Mouse (Mus musculus) ZHBTc4 (cell line): ENCODE measurements around the gene Ezh1.

Experiments
- DNase-seq: peaks from one replicate; pipeline ENCODE4 v3.0.0-alpha.2; 2011; ENCODE audit warnings: low read depth, low spot score

Gene Ezh1

DNA sequence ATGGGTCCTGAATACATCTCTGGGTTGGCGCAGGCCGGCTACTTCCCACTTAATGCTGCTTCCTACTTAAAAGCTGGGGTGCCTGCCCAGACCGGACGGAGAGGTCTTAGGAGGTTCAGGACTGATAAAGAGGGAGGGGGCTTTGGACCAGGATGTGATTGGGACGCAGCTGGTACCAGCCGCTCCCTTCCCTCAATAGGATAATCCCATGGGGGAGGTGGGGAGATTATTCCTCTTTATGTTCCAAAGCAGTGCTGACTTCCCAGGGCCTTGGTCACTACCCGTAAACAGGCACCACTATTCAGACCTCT is 20.4 kb upstream of the Ezh1 start:
- no peak for DNase-seq

DNA sequence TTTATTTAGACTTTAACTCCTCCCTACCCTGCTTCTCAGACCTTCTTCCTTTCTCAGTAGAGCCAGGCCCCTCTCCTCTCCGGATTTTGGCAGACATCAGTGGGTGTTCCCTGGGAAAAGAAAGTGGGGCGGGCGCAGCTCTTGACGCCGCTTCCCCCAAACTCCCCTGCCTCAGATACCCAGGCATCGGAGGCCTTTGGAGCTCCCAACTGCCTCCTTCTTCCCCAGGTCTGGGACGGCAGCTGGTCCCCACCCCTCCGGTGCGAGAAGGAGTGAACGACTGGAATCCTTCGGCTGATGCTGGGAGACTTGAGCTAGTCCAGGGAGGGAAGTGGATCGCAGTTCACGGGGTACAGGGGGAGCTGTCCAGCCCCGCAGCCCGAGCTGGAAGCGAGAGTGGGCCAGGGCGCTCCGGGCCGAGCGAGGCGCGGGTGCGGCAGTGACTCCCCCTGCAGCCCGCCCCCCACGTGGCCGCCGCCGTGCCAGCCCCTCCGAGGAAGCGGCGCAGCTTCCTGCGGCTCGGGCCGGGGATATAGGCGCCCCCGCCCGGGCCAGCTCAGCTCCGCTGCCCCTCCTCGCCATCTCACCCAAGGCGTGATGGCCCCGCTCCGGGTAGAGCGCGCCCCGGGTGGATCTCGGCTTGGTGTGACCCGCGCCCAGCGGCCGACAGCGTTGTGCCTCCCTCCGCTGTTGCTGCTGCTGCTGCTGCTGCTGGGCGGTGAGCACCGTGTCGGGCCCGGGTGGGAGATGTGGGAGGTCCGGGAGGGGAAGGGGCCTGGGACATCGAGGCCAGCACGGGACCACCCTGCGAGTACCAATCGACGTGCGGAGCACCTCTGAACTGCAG is 19.8 kb upstream of the Ezh1 start, which contains the start of gene Ramp2:
Ramp2 (plus strand) TSS at position 174 of the 847 bp plus-strand sequence.
- DNase-seq, result peak; percentile 52

DNA sequence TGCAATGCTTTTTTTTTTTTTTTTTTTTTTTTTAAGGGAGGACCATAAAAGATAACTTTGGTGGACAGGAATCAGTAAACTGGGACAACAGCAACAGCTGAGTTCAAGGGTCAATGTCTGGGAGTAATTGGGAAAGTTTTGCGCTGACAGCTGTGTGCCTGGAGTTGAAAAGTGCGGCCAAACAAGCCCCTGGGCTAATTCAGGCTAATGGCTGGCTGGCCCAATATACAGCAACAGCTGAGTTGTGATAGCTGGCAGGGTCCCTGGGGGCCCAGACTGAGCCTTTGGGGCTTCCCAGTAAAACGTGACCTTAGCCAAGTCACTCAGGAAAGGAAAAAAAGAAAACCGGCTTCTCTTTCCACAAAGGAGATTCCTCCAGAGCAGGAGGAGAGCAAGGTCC is 18.8 kb upstream of the Ezh1 start:
- DNase-seq, result no peak

DNA sequence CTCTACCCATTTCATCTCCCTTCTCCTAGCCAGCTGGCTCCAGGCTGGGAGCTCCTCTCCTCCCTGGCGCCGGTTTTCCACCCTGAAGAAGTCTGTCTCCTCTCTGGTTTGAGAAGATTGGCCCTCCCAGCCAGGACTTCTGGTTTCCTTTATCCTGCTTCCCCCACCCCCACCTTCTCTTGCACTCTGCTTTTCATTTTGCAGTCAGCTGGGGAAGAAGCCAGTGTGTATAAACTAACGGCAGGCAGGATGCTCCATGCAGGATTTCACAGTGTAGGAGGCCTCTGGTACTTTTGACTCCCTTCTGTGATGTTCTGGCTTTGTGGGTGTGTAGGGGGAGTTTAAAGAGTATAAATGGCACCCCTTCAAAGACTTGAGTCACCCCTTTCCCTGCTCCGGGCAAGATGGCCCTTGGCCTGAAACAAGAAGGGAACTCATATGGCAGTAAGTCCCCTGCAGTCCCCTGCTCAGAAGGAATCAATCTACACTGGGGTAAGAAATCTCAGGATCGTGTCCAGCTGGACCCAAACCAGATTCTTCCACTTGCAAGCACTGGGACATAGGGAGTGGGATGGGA is 11.9 kb upstream of the Ezh1 start:
- DNase-seq, result no peak

DNA sequence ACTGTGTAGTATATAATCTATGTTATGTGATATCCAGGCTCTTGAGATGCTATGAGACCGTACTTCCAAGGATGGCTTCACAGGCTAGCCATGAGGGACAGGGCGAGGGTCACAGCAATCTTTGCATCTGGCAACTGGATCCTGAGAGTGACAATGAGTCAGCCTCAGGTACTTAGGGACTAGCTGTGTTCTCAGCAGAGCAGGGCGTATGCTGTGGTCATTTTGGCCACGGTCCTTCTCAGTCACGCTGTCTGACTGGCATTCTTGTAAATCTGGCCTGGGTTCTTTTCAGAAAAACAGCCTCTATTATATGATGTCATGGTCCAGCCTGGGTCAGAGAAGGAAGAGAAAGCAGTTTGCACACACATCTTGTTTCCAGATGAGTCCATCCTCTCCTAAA is 10.5 kb upstream of the Ezh1 start:
- no peak for DNase-seq

DNA sequence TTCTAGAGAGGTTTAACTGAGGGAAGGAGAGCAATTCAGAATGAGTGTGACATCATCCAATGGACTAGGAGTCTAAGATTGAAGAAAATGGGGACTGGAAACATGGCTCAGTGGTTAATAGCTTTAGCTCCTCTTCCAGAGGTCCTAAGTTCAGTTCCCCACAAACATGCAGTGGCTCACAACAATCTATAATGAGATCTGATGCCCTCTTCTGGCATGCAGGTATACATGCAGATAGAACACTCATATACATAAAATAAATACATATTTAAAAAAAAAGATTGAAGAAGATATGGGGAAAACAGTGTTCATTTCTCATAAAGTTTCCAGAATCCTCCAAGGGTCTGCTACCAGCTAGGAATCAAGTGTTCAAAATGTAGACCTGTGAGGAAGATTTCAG is 9.2 kb upstream of the Ezh1 start:
- no peak for DNase-seq

DNA sequence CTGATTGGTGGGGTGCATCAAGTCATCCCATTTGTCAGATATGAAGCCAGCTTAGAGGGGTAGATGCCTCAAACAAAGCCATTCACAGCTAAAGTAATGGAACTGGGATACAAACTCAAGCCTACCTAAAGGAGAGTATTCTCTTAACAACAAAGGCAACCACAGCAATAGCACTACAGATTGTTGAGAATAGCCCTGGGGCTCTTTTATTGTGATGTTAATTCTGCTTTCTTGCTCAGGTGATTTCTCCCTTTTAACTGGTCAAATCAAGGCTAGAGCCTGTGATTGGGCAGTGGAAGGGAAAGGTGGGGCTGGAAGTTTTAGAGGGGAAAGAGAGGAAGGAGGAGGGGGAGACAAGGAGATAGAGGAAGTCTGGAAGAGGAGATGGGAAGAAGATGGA is 7.9 kb upstream of the Ezh1 start:
- DNase-seq, result peak; percentile 93

DNA sequence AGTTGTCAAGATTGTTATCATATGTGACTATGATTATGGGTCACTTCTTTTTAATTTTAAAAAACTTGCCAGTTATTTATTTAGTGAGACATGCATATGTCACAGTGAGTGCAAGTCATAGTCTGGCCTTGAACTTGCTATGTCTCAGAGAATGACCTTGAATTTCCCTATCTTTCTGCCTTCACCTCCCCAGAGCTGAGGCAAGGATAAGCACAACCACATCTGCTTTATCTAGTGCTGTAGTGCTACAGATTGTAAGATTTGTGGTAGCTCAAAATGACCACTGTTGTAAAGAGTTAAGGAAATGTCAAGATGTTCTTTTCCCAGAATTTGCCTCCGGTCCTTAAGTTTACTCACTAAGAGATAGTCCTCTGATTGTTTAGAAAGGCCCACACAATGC is 7.0 kb upstream of the Ezh1 start:
- DNase-seq, result no peak

DNA sequence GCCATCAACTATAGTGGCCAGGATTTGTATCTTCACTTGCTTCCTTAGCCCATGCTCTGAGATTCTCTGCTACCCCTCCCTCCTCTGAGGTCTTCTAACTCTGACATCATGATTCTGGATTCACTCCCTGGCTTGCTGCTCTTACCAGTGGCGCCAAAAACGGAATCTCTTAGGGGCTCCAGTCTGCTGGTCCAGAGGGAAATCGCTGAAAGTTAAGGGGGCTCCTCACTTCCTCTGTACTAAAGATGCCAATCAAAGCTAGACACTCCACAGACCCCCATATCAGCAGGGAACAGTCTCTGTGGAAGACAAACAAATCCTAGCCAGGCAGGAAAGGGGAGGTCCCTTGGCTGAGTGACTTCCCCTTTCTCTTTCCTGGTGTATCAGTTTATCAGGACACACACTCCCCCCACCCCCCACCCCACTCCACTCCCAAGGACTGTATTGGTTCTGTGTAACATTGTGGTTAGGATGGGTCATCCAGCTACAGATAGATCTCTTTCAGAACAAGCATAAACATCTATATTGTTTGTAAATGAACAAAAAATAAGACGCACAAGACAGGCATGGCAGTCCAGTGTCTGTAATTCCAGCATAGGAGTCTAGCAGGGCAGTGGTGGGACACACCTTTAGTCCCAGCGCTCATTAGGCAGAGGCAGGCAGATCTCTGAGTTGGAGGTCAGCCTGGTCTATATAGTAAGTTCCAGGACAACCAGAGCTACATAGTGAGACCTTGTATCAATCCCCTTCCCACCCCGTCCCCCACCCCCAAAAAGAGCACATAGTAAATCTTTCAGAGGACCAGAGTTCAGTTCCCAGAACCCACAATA is 6.0 kb upstream of the Ezh1 start:
- DNase-seq, result no peak

DNA sequence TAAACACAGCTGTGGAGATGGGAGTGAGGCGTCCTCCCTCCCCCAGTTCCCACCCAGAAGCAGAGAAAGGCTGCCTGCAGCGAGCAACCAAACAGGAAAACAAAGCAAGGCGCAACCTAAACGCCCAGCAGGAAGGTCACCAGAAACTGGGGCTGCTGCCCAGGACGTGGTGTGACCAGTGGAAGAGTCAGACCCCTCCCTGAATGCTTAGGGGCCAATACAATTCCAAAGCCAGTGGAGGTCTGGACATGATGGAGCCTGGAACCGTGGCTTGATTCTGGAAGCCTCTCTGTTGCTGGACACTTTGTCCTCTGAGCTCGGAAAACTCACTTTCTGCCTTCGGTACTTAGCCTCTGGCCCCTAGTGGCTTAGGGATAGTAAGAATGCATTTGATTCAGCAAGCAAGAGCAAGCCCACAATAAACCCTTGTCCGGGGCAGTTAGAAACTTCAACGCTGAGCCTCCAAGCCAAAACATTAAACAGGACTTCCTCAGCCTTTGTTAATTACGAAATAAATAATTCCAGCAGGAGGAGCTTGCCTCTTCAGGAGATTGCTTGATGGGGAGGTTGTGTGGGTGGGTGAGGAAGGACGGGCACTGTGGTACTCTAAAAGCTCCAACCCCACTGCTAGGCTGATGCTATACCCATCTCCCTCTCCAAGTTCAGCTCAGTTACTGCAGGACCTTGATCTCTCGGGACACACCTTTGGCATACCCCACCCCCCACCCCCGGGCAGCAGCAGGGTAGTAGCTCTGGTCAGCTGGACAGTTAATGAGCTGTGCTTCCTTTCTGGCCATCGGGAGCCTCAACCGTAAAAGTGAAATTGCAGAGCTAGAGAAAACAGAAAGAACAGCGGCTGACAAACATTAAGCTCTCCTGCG is 5.0 kb upstream of the Ezh1 start:
- DNase-seq, result no peak

DNA sequence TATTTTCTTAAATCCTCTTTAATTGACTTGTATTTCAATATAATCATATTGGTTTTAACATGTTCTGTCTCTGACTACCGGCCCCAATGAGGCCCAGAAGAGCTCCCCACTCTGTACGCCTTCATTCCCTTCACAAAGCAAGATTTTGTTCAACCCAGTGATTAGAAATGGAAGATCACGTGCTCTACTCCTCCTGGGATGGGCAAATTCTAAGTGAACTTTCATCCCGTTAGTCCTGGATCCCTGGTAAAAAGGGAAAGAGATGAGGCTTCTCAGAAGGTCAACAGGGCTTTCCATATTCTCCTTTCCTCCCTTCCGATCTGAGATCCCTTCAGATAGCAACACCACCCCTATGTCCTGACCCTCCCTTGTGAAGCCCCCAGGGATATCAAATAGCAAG is 4.3 kb upstream of the Ezh1 start:
- DNase-seq, result no peak

DNA sequence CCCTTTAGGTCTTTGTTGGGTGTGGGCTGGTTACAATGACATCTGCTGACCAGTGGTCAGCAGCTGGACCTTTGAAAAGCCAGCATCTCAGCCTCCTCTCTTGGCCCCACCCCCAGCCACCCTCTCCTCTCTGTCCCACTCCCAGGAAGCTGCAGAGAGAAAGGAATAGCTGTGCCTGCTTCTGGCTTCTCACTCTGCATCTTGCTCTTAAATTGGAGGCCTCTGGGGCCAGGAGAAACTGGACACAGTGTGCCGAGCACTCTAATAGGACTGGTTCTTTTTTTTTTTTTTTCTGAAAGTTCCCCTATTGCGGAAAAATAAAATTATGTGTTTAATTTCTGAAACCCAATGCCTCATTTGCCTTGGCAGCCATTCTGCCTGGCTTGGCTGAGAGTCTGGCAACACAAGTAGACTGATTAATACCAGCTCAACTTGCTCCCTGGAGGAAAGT is 3.8 kb upstream of the Ezh1 start:
- no peak for DNase-seq

DNA sequence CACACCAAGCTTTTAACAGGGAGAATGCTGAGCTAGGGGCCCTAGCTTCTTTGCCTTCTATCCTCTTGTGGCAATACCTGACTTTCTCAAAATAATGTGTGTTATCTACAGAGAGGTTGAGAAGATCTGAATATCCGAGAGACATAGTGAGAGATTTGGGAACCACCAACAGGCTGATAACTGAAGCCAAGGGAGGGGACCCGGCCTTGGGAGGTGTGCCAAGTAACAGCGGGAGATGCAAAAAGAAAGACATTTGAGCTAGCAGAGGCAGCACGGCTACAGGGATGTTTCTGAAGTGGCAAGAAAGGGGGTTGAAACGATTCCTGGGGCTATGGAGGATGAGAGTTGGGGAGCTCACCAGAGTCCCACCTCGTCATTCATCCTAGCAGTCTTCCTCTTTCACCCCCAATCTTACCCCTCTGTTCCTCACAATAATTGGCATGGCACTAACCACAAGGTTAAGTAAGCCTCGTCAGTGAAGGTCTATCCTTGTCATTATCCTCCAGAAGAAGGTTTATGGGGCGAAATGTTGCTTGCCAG is 3.2 kb upstream of the Ezh1 start:
- peak; percentile 44 for DNase-seq

DNA sequence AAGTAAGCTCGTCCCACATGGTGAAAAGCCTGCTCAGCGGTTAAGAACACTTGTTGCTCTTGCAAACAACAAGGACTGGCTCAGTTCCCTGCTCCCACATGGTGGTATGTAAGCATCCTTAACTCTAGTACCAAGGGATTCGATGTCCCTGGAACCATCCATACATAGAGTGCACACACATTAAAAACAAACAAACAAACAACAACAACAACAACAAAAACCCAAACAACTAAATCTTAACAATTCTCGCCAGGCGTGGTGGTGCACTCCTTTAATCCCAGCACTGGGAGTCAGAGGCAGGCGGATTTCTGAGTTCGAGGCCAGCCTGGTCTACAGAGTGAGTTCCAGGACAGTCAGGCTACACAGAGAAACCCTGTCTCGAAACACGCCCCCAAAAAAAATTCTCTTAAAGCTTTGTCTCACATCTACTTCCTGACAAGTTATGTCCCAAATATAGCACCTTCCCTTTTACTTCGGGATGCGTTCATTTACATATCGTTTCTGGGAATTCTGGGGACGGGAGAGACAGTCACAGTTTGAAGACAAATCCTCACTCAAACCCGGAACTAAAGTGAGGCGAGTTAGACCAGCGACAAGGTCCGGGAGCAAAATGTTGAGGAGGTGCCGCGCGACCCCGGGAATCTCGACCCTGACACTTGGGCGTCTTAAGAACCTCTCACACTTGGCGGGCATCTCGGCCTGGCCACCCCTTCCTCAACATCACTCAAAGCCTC is 765 bp downstream of the Ezh1 start:
- peak; percentile 41 for DNase-seq

DNA sequence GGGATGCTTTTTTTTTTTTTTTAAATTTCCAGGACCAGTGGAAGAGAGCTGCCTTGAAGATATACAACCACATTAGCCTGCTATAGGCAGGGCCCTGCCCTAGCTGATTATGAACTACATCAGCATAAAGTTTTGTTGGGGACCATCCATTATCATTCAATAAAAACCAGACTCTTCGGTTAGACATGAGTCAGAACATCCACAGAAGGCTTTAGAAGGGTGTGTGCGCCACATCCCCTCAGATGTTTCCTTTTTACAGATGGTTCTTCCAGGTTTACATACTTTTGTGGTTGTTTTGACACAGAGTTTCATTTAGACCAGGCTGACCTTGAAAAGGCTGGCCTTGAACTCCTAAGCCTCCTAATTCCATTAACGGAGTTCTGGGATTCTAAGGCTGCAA is 1.9 kb downstream of the Ezh1 start:
- DNase-seq, result no peak

DNA sequence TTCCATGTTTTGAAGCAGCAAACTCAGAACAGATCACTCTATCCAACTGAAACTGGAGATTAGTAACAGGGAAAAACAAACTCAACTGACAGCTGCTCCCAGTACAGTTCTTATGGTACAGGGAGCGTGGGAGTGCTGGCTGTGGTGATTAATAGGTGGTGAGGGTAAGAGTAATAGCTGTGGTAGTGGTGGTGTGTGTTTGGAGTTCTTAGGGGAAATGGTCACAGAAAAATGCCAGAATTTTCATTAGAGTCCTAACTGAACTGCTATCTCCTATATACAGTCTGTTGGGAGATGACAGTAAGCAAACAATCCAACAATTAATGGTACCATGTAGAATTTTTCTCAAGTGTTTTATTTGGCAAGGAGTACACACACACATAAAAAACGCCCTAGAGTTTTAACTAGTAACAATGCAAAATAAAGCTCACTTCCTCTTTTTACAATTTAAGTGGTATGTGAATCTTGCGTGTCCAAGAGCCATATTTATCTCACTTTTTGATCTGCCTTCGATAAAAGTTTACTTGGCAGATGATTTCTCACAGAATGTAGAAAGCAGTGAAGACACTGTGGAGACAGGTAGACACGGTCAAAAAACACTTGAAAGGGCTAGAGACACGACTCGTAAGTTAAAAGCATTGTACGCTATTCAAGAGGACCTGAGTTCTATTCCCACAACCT is 4.8 kb downstream of the Ezh1 start:
- no peak for DNase-seq

DNA sequence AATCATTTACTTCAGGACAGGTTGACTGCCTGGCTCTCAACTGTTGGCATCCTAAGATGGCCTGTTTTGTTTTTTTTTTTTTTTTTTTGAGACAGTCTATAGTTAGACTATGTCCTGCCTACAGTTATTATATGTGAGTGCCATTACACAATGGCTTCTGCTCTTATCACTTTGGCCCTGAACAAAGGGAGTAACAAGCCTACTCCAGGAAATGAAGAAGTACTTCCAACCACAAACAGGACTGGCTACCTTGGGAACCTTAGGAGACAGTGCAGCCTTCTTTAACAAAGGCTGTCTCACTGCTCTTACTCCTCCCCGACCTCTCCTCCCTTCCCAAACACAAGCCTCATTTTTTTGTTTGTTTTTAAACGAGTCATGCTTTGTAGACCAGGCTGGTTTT is 5.4 kb downstream of the Ezh1 start:
- no peak for DNase-seq

DNA sequence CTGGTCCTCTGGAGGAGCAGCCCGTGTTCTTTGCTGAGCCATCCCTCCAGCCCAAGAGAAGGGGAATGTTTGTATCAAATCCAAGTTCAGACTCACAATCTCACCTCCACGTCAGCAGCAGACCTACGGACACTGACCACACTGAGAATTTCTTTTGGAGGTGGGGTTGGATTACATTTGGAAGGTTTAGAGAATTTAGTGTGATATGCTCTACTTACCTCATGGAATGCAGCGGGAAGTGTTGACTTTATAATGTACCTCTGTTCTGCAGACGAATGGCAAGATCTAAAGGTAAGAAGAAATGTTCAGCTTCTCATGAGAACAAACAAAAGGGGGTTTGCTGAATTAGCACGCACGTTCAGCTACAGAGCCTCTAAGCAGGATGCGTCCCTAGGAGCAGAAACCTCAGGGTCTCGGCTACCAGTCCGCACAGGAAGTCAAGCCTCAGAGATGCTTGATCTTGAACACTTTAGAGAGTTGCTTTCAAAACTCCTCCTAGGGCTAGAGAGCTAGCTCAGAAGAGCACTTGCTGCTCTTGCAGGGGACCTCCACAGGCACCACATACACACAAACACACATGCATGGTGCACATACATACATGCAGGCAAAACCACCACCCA is 7.7 kb downstream of the Ezh1 start:
- DNase-seq, result no peak

DNA sequence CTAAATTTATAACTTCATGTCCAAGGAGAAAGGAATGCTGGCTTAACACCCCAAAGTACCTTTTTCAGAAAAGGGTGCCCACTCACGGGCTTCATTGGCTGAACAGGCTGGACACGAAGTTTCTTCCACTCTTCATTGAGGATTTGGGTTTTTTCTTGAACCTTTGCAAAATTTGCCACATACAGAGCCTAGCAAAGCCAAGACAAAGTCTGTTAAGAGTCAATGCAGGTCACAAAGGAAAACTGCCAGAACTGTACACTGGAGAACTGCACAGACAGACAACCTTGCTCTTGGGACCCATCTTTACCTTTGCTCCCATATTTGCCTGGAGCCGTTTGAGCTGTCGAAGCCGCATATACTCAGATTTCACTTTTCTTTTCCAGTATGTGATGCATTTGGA is 9.3 kb downstream of the Ezh1 start:
- DNase-seq, result no peak

DNA sequence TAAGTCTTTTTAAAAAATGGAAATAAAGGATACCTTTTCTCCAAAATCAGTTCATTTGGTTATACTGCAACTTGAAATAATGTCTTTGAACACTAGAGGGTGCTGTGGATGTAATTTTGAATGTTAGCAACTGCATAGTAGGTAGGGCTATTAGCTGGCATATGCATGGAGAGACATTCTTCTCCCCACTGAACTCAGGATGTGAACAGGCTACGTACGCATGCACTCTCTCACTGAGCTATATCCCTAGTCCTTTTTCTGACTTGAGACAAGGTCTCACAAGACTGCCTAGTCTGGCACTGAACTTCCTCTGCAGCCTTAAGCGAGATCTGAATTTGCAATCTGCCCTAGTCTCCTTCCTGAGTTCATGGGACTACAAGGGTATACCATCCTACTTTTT is 14.3 kb downstream of the Ezh1 start:
- DNase-seq, result peak; percentile 80
